Mouse (Mus musculus): ENCODE results near the gene Prss41. TPM values are rescaled to one million over a fixed set of nuclear protein-coding genes. Genes with fewer than 3 reads are reported as not detected.

The Prss41 gene
- total and polyA plus RNA-seq, 2 experiments from 2014 or later, result 0.11 to 1.3 TPM

DNA sequence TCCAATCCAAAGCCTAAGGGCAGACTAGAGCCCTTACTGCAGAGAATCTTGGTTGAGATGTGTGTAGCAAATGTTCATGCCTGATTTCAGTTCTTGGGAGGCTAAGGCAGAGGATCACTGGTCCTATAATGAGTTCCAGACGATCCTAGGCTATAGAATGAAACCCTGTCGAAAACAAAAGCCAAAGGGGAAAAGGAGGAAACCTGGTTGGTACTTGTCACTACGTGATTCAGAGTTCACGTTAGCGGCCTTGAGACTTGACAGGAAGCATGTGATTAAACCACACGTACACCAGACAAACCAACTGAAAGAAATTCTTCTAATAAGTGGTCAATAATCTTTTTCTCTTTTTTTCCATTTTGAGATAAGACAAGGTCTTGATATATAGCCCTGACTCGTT lies 46.7 kb downstream of the Prss41 start:
- H3K4me2 ChIP-seq (ENCODE audit: low read depth, low read length, poor library complexity, severe bottlenecking), result no peak overlapping the region
- H3K4me3 ChIP-seq (ENCODE audit: low read depth, low read length), result no peak overlapping the region
- H3K9me3 ChIP-seq (ENCODE audit: low read length), result no peaks in the 10 kb centered on the region
- H3K27ac ChIP-seq (ENCODE audit: low read depth, low read length), result no peak overlapping the region
- TF ChIP-seq CTCF (IDR thresholded peaks at IDR 0.05), result no peak
- H3K4me1 ChIP-seq (ENCODE audit: insufficient read depth, low read length), result no peaks in the 10 kb centered on the region
- H3K36me3 ChIP-seq (ENCODE audit: insufficient read depth, low read length), result no peaks in the 10 kb centered on the region
- DNase-seq (ENCODE audit: low spot score) (no peak), ATAC-seq (ENCODE audit: low FRiP score) (no peak)
- WGBS, result 82% methylated on average over 7 of the region's 7 CpGs
- H3K27me3 ChIP-seq (ENCODE audit: insufficient read depth, low read length), result no peaks in the 10 kb centered on the region
- no peak overlapping the region for H3K9ac ChIP-seq (replicated peaks; ENCODE audit: low read length, poor library complexity, severe bottlenecking)

DNA sequence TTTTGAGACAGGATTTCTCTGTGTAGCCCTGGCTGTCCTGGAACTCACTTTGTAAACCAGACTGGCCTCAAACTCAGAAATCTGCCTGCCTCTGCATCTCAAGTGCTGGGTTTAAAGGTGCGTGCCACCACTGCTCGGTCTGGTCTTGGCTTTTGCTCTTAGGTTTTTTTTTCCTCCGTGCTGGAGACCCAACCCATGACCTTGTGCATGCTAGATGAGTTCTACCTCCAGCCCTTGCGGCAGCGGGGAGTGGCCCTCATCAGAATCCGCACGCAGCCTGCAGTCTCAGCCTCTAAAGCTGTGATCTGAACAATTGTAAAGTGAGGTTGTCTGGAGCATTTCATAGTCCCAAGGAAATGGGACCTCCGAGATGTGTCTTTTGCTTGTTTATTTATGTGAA lies 48.6 kb downstream of the Prss41 start:
- H3K4me1 ChIP-seq (ENCODE audit: insufficient read depth, low read length), result no peaks in the 10 kb centered on the region
- no peak overlapping the region for H3K4me2 ChIP-seq (ENCODE audit: low read depth, low read length, poor library complexity, severe bottlenecking)
- no peaks in the 10 kb centered on the region for H3K36me3 ChIP-seq (ENCODE audit: insufficient read depth, low read length)
- no peak overlapping the region for H3K4me3 ChIP-seq (ENCODE audit: low read depth, low read length)
- H3K27ac ChIP-seq (ENCODE audit: low read depth, low read length), result no peak overlapping the region
- DNase-seq (ENCODE audit: low spot score), result no peak
- no peak for TF ChIP-seq CTCF (IDR thresholded peaks at IDR 0.05)
- H3K27me3 ChIP-seq (ENCODE audit: insufficient read depth, low read length), result no peaks in the 10 kb centered on the region
- H3K9ac ChIP-seq (replicated peaks; ENCODE audit: low read length, poor library complexity, severe bottlenecking), result no peak overlapping the region
- no peaks in the 10 kb centered on the region for H3K9me3 ChIP-seq (ENCODE audit: low read length)
- 96% methylated on average over 8 of the region's 8 CpGs for WGBS
- no peak for ATAC-seq (ENCODE audit: low FRiP score)

DNA sequence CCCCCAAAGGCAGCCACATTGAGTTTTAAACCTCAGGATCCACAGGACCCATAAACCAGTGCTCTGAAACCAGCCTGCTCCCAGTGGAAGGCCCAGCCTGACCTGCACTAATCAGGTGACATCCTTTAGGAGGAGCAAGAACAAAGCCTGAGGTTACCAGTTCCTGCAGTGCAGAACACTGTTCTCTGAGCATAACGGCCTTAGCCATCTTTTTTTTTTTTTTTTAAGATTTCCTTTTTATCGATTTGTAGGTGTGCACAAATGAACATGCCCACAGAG lies 53.0 kb downstream of the Prss41 start:
- peak overlapping the region; percentile 61; the same call in 1 of the 2 replicates for H3K9ac ChIP-seq (replicated peaks; ENCODE audit: low read length, poor library complexity, severe bottlenecking)
- ATAC-seq (ENCODE audit: low FRiP score), result no peak
- whole genome bisulfite sequencing, result 25% methylated on average over 2 of the region's 2 CpGs

DNA sequence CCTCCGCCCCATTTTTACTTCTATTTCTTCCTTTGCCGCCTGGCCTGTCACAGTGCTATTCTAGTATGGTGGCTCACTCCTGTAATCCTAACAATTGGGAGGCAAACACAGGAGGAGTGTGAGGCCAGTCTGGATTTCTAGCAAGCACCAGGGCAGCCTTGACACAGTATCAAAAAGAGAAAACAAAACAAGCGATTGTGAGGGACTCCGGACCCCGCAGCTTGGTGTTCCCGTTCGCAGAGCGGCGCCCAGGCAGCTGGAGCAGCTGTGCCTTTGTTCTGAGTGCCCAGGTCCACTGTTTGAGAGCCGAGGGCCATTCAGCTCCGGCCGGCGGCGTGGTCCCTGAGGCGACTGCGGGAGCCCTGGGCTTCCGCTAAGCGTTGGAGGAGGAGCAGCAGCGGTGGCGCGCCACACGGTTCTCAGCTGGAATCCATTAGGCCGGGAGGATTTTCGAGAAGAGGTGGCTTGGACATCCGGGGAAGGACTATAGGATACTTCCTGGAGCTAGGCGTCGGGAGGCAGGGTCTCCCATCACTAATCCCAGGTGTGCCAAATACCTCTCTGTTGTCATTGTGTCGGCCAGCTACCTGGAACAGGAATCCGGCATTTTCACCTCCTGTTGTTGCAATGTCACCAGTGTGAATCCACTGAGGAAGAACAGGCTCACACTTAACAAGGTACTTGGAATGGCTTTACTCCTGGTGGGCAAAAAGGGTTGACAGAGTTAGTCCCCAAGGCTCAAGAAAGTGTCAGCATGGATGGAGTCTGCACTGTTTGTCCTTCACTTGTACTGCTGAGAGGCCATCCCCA lies 53.5 kb downstream of the Prss41 start, which contains the start of gene Srrm2:
Gene Srrm2 (plus strand): TSS at position 264 of the 810 bp plus-strand sequence.
- peak within 1 kb of the TSS; percentile 67 for H3K4me2 ChIP-seq (ENCODE audit: low read depth, low read length, poor library complexity, severe bottlenecking)
- no peaks in the 10 kb centered on the region for H3K36me3 ChIP-seq (ENCODE audit: insufficient read depth, low read length)
- peak within 1 kb of the TSS; percentile 61 for H3K9ac ChIP-seq (replicated peaks; ENCODE audit: low read length, poor library complexity, severe bottlenecking)
- peak within 1 kb of the TSS; percentile 94 for H3K27ac ChIP-seq (ENCODE audit: low read depth, low read length)
- WGBS, result under 1% methylated on average over 29 of the region's 29 CpGs
- H3K9me3 ChIP-seq (ENCODE audit: low read length), result no peaks in the 10 kb centered on the region
- peak within 1 kb of the TSS; percentile 38 for H3K4me3 ChIP-seq (ENCODE audit: low read depth, low read length)
- no peak for TF ChIP-seq CTCF (IDR thresholded peaks at IDR 0.05)
- peak; percentile 65 for DNase-seq (ENCODE audit: low spot score)
- no peaks in the 10 kb centered on the region for H3K27me3 ChIP-seq (ENCODE audit: insufficient read depth, low read length)
- peak; percentile 15; the same call in 1 of the 2 replicates for ATAC-seq (ENCODE audit: low FRiP score)
- H3K4me1 ChIP-seq (ENCODE audit: insufficient read depth, low read length), result no peaks in the 10 kb centered on the region

More for the DNA sequence above, 53.0 kb downstream of the Prss41 start:
- Histone ChIP-seq H3K36me3 (ENCODE audit: insufficient read depth, low read length) (no peaks in the 10 kb centered on the region), H3K27me3 (ENCODE audit: insufficient read depth, low read length) (no peaks in the 10 kb centered on the region), H3K4me2 (ENCODE audit: low read depth, low read length, poor library complexity, severe bottlenecking) (peak overlapping the region; percentile 67), H3K27ac (ENCODE audit: low read depth, low read length) (peak overlapping the region; percentile 94), H3K4me3 (ENCODE audit: low read depth, low read length) (peak overlapping the region; percentile 38), H3K9me3 (ENCODE audit: low read length) (no peaks in the 10 kb centered on the region), H3K4me1 (ENCODE audit: insufficient read depth, low read length) (no peaks in the 10 kb centered on the region)
- DNase-seq (ENCODE audit: low spot score), result no peak
- TF ChIP-seq CTCF (IDR thresholded peaks at IDR 0.05), result no peak

DNA sequence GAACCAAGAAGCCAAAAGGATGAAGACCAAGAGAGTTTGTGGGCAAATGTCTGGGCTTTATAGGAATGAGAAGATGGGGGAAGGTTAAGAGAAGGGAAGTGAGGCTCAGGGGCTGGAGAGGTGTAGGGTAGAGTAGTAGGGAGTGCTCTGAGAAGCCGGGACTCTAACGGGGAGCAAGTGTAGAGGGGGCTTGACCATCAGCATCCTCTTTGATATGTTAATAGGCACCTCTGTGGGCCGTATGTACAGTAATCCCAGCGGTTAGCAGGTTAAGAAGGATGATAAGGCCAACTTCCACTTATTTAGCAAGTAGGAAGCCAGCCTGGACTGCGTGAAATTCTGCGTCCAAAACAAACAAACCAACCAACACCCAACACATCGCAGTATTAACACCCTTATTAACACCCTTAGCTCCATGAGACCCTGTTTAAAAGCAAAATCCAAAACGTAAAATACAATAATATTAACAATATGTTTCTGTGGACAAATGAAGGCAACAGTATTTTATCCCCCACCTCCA lies 54.2 kb downstream of the Prss41 start:
- no peak for TF ChIP-seq CTCF (IDR thresholded peaks at IDR 0.05)
- Histone ChIP-seq H3K4me1 (ENCODE audit: insufficient read depth, low read length) (no peaks in the 10 kb centered on the region), H3K9me3 (ENCODE audit: low read length) (no peaks in the 10 kb centered on the region), H3K4me2 (ENCODE audit: low read depth, low read length, poor library complexity, severe bottlenecking) (peak overlapping the region; percentile 67), H3K4me3 (ENCODE audit: low read depth, low read length) (peak overlapping the region; percentile 38), H3K36me3 (ENCODE audit: insufficient read depth, low read length) (no peaks in the 10 kb centered on the region), H3K27me3 (ENCODE audit: insufficient read depth, low read length) (no peaks in the 10 kb centered on the region), H3K27ac (ENCODE audit: low read depth, low read length) (peak overlapping the region; percentile 94), H3K9ac (replicated peaks; ENCODE audit: low read length, poor library complexity, severe bottlenecking) (peak overlapping the region; percentile 61)
- WGBS, result 8% methylated on average over 8 of the region's 8 CpGs
- DNase-seq (ENCODE audit: low spot score) (no peak), ATAC-seq (ENCODE audit: low FRiP score) (no peak)

DNA sequence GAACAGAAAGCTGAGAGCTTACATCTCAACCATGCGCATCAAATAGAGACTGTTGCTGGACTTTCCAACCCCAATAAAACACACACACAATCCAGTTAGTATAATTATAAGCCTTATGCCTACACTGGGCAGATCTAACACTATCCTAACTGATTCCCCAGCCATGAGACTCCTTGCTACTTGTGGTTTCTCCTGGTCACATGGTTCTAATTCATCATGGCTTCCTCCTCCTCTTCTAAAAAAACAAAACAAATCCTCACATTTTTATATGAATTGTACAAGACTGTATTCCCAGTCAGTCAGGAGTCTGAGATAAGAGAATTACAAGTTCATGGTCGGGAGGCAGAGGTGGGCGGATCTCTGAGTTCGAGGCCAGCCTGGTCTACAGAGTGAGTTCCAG lies 55.0 kb downstream of the Prss41 start:
- ATAC-seq (ENCODE audit: low FRiP score), result no peak
- Histone ChIP-seq H3K27ac (ENCODE audit: low read depth, low read length) (no peak overlapping the region), H3K36me3 (ENCODE audit: insufficient read depth, low read length) (no peaks in the 10 kb centered on the region), H3K4me3 (ENCODE audit: low read depth, low read length) (no peak overlapping the region), H3K9ac (replicated peaks; ENCODE audit: low read length, poor library complexity, severe bottlenecking) (no peak overlapping the region), H3K9me3 (ENCODE audit: low read length) (no peaks in the 10 kb centered on the region), H3K4me2 (ENCODE audit: low read depth, low read length, poor library complexity, severe bottlenecking) (no peak overlapping the region), H3K4me1 (ENCODE audit: insufficient read depth, low read length) (no peaks in the 10 kb centered on the region), H3K27me3 (ENCODE audit: insufficient read depth, low read length) (no peaks in the 10 kb centered on the region)
- DNase-seq (ENCODE audit: low spot score), result no peak
- 95% methylated on average over 4 of the region's 4 CpGs for WGBS
- no peak for TF ChIP-seq CTCF (IDR thresholded peaks at IDR 0.05)

Small RNA genes lying within 50 kb of the gene (microRNA-seq; reads per million reads assigned to microRNA genes)
- gene Mir5125 (ENCODE audit: borderline number of aligned reads), result 2.7 reads per million

Other genes starting within 250 kb of the Prss41 start
- 36.2 and 48.2 TPM in 2 replicates for gene Zfp13, start 244.7 kb downstream of the Prss41 start, total RNA-seq (2014; rRNA removed)
- 23.3 and 26.3 TPM in 2 replicates for gene Zfp13, start 244.7 kb downstream of the Prss41 start, polyA plus RNA-seq (2015; fragmentation: Nextera tagmentation; extraction: Ambion mirVana)
- not detected in 2 replicates for gene Zscan10, start 243.3 kb downstream of the Prss41 start, total RNA-seq (2014; rRNA removed)
- not detected in 2 replicates for gene Zscan10, start 243.3 kb downstream of the Prss41 start, polyA plus RNA-seq (2015; fragmentation: Nextera tagmentation; extraction: Ambion mirVana)
- 0.33 and 0.66 TPM in 2 replicates for gene Mmp25, start 198.9 kb downstream of the Prss41 start, total RNA-seq (2014; rRNA removed)
- 0.98 and 1.0 TPM in 2 replicates for gene Mmp25, start 198.9 kb downstream of the Prss41 start, polyA plus RNA-seq (2015; fragmentation: Nextera tagmentation; extraction: Ambion mirVana)
- gene Bicdl2, start 183.7 kb downstream of the Prss41 start, total RNA-seq (2014; rRNA removed), result not detected in 2 replicates
- gene Bicdl2, start 183.7 kb downstream of the Prss41 start, polyA plus RNA-seq (2015; fragmentation: Nextera tagmentation; extraction: Ambion mirVana), result 0.10 TPM in 1 of 2 replicates, not detected in the other
- 87.3 and 194 TPM in 2 replicates for gene Hcfc1r1, start 170.6 kb downstream of the Prss41 start, total RNA-seq (2014; rRNA removed)
- gene Hcfc1r1, start 170.6 kb downstream of the Prss41 start, polyA plus RNA-seq (2015; fragmentation: Nextera tagmentation; extraction: Ambion mirVana), result 210 and 212 TPM in 2 replicates
- 16.7 and 21.5 TPM in 2 replicates for gene Thoc6, start 170.3 kb downstream of the Prss41 start, total RNA-seq (2014; rRNA removed)
- 21.1 and 23.2 TPM in 2 replicates for gene Thoc6, start 170.3 kb downstream of the Prss41 start, polyA plus RNA-seq (2015; fragmentation: Nextera tagmentation; extraction: Ambion mirVana)
- 3.9 and 4.2 TPM in 2 replicates for gene Tnfrsf12a, start 166.7 kb downstream of the Prss41 start, total RNA-seq (2014; rRNA removed)
- gene Tnfrsf12a, start 166.7 kb downstream of the Prss41 start, polyA plus RNA-seq (2015; fragmentation: Nextera tagmentation; extraction: Ambion mirVana), result 3.3 TPM in 2 replicates
- 0.60 and 0.99 TPM in 2 replicates for gene Cldn6, start 164.9 kb downstream of the Prss41 start, total RNA-seq (2014; rRNA removed)
- 0.31 and 0.56 TPM in 2 replicates for gene Cldn6, start 164.9 kb downstream of the Prss41 start, polyA plus RNA-seq (2015; fragmentation: Nextera tagmentation; extraction: Ambion mirVana)
- 0.19 and 0.55 TPM in 2 replicates for gene Cldn9, start 160.1 kb downstream of the Prss41 start, total RNA-seq (2014; rRNA removed)
- gene Cldn9, start 160.1 kb downstream of the Prss41 start, polyA plus RNA-seq (2015; fragmentation: Nextera tagmentation; extraction: Ambion mirVana), result 0.25 TPM in 1 of 2 replicates, not detected in the other
- 0.19 TPM in 1 of 2 replicates, not detected in the other for gene 1520401A03Rik, start 121.4 kb downstream of the Prss41 start, total RNA-seq (2014; rRNA removed)
- 0.15 TPM in 1 of 2 replicates, not detected in the other for gene 1520401A03Rik, start 121.4 kb downstream of the Prss41 start, polyA plus RNA-seq (2015; fragmentation: Nextera tagmentation; extraction: Ambion mirVana)
- 18.3 and 18.4 TPM in 2 replicates for gene Pkmyt1, start 117.8 kb downstream of the Prss41 start, total RNA-seq (2014; rRNA removed)
- gene Pkmyt1, start 117.8 kb downstream of the Prss41 start, polyA plus RNA-seq (2015; fragmentation: Nextera tagmentation; extraction: Ambion mirVana), result 18.0 and 18.3 TPM in 2 replicates
- 83.6 and 103 TPM in 2 replicates for gene Paqr4, start 103.3 kb downstream of the Prss41 start, total RNA-seq (2014; rRNA removed)
- gene Paqr4, start 103.3 kb downstream of the Prss41 start, polyA plus RNA-seq (2015; fragmentation: Nextera tagmentation; extraction: Ambion mirVana), result 66.0 and 73.8 TPM in 2 replicates
- 0.38 and 2.5 TPM in 2 replicates for gene Kremen2, start 98.3 kb downstream of the Prss41 start, total RNA-seq (2014; rRNA removed)
- gene Kremen2, start 98.3 kb downstream of the Prss41 start, polyA plus RNA-seq (2015; fragmentation: Nextera tagmentation; extraction: Ambion mirVana), result 1.3 TPM in 2 replicates
- gene Flywch1, start 72.6 kb downstream of the Prss41 start, total RNA-seq (2014; rRNA removed), result 248 and 253 TPM in 2 replicates
- gene Flywch1, start 72.6 kb downstream of the Prss41 start, polyA plus RNA-seq (2015; fragmentation: Nextera tagmentation; extraction: Ambion mirVana), result 188 TPM in 2 replicates
- gene Flywch2, start 58.1 kb downstream of the Prss41 start, total RNA-seq (2014; rRNA removed), result 94.8 and 96.5 TPM in 2 replicates
- gene Flywch2, start 58.1 kb downstream of the Prss41 start, polyA plus RNA-seq (2015; fragmentation: Nextera tagmentation; extraction: Ambion mirVana), result 128 and 133 TPM in 2 replicates
- gene Srrm2, start 53.6 kb downstream of the Prss41 start, total RNA-seq (2014; rRNA removed), result 162 and 196 TPM in 2 replicates
- gene Srrm2, start 53.6 kb downstream of the Prss41 start, polyA plus RNA-seq (2015; fragmentation: Nextera tagmentation; extraction: Ambion mirVana), result 351 and 443 TPM in 2 replicates
- 1,027 and 1,129 TPM in 2 replicates for gene Elob, start 15.0 kb downstream of the Prss41 start, total RNA-seq (2014; rRNA removed)
- gene Elob, start 15.0 kb downstream of the Prss41 start, polyA plus RNA-seq (2015; fragmentation: Nextera tagmentation; extraction: Ambion mirVana), result 1,525 and 1,526 TPM in 2 replicates
- gene Prss33, start 8.1 kb downstream of the Prss41 start, total RNA-seq (2014; rRNA removed), result not detected in 2 replicates
- gene Prss33, start 8.1 kb downstream of the Prss41 start, polyA plus RNA-seq (2015; fragmentation: Nextera tagmentation; extraction: Ambion mirVana), result 0.17 TPM in 1 of 2 replicates, not detected in the other
- not detected in 2 replicates for gene Prss32, start 317 bp downstream of the Prss41 start, total RNA-seq (2014; rRNA removed)
- gene Prss32, start 317 bp downstream of the Prss41 start, polyA plus RNA-seq (2015; fragmentation: Nextera tagmentation; extraction: Ambion mirVana), result 0.23 and 0.60 TPM in 2 replicates
- gene Prss21, start 23.9 kb upstream of the Prss41 start, total RNA-seq (2014; rRNA removed), result not detected in 2 replicates
- gene Prss21, start 23.9 kb upstream of the Prss41 start, polyA plus RNA-seq (2015; fragmentation: Nextera tagmentation; extraction: Ambion mirVana), result not detected in 2 replicates
- 2.0 TPM in 1 of 2 replicates, not detected in the other for gene Dcpp1, start 36.7 kb upstream of the Prss41 start, total RNA-seq (2014; rRNA removed)
- gene Dcpp1, start 36.7 kb upstream of the Prss41 start, polyA plus RNA-seq (2015; fragmentation: Nextera tagmentation; extraction: Ambion mirVana), result not detected in 2 replicates
- not detected in 2 replicates for gene Dcpp2, start 36.7 kb upstream of the Prss41 start, total RNA-seq (2014; rRNA removed)
- gene Dcpp2, start 36.7 kb upstream of the Prss41 start, polyA plus RNA-seq (2015; fragmentation: Nextera tagmentation; extraction: Ambion mirVana), result not detected in 2 replicates
- gene Dcpp3, start 73.3 kb upstream of the Prss41 start, total RNA-seq (2014; rRNA removed), result not detected in 2 replicates
- gene Dcpp3, start 73.3 kb upstream of the Prss41 start, polyA plus RNA-seq (2015; fragmentation: Nextera tagmentation; extraction: Ambion mirVana), result not detected in 2 replicates
- gene Sbp, start 97.5 kb upstream of the Prss41 start, total RNA-seq (2014; rRNA removed), result not detected in 2 replicates
- gene Sbp, start 97.5 kb upstream of the Prss41 start, polyA plus RNA-seq (2015; fragmentation: Nextera tagmentation; extraction: Ambion mirVana), result not detected in 2 replicates
- not detected in 2 replicates for gene Sbpl, start 111.1 kb upstream of the Prss41 start, total RNA-seq (2014; rRNA removed)
- gene Sbpl, start 111.1 kb upstream of the Prss41 start, polyA plus RNA-seq (2015; fragmentation: Nextera tagmentation; extraction: Ambion mirVana), result not detected in 2 replicates
- gene Prss30, start 136.4 kb upstream of the Prss41 start, total RNA-seq (2014; rRNA removed), result 1.8 TPM in 1 of 2 replicates, not detected in the other
- gene Prss30, start 136.4 kb upstream of the Prss41 start, polyA plus RNA-seq (2015; fragmentation: Nextera tagmentation; extraction: Ambion mirVana), result 0.15 and 0.17 TPM in 2 replicates
- gene Prss22, start 153.9 kb upstream of the Prss41 start, total RNA-seq (2014; rRNA removed), result not detected in 2 replicates
- gene Prss22, start 153.9 kb upstream of the Prss41 start, polyA plus RNA-seq (2015; fragmentation: Nextera tagmentation; extraction: Ambion mirVana), result 0.17 TPM in 1 of 2 replicates, not detected in the other
- gene Prss27, start 194.0 kb upstream of the Prss41 start, total RNA-seq (2014; rRNA removed), result not detected in 2 replicates
- not detected in 2 replicates for gene Prss27, start 194.0 kb upstream of the Prss41 start, polyA plus RNA-seq (2015; fragmentation: Nextera tagmentation; extraction: Ambion mirVana)
- gene Kctd5, start 229.3 kb upstream of the Prss41 start, total RNA-seq (2014; rRNA removed), result 92.0 and 99.8 TPM in 2 replicates
- gene Kctd5, start 229.3 kb upstream of the Prss41 start, polyA plus RNA-seq (2015; fragmentation: Nextera tagmentation; extraction: Ambion mirVana), result 80.2 and 81.3 TPM in 2 replicates

All from midbrain, postnatal 0 days (tissue).